Mouse (Mus musculus) T-helper 2 cell (primary cell): ENCODE measurements at regions not wholly inside any gene's neighbourhood (a gene's known extent, or its start where the extent isn't known, plus 50 kb on each side); places are given as distances from the start of the nearest gene placed in this dataset.

Source experiments
- in situ Hi-C: fragments of 300-600 bp; cut with MboI, MseI; formaldehyde crosslinking; loops from one replicate; pipeline ENCODE4 v1.15.1; 2025; ENCODE audit warnings: high pct_unique_total_duplicates

DNA sequence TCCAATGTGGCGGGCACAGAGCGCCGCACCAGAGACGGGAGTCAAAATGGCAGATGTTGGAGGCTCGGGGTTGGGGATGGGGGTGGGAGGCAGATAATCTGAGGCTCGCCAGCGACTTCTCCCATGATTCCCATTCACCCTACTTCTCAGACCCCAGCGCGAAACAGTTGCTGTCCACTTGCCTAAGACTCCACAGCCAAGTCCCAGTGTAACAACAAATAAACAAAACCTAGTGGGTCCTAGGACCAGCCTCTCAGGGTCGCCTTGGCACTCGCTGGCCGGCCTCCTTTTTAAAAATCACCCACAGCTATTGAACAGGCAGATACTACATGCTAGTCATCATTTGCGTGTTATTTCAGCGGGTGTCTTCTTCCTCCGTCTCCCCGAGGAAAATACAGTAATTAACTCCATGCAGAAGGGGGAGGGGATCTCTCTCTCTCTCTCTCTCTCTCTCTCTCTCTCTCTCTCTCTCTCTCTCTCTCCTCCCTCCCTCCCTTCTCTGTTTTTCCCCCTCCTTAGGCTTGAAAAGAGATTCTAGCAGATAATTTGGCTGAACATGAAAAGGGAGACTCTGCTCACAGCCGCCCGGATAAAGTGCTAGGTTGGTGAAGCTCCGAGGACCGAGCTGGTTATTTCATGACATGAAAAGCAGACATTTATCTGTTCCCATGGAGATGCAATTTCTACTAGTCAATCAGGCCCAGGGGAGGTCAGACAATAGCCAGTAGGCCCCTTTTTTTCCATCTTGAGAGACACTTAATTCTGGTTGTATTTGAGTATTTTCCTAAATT, 71.9 kb upstream of the Zfp217 start:
- in situ Hi-C loops, result loop anchor here (5.0 kb wide), 1 partner anchor 103 kb away; no protein-coding TSS in a partner anchor

DNA sequence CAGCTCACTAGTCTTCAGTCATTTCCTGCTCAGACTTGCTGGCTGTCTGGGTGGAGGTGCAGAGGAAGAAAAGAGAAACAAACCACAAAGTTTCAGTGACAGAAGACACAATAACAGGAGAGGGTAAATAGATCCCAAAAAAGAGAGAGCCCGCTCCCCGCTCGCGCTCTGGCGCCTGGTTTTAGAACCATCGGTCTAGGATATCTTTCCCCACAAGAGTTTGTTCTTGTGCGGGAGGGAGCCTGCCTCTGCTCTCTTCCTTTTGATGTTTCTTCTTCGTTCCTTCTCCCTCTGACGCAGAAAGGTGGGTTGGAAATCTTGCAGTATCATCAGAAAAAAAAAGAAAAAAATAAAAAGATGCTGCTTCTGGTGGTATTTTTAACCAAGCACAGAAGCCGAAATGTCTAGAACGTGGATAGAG, 71.3 kb upstream of the Zfp217 start:
- in situ Hi-C loops, result loop anchor here (5.0 kb wide), 1 partner anchor 102 kb away; no protein-coding TSS in a partner anchor

DNA sequence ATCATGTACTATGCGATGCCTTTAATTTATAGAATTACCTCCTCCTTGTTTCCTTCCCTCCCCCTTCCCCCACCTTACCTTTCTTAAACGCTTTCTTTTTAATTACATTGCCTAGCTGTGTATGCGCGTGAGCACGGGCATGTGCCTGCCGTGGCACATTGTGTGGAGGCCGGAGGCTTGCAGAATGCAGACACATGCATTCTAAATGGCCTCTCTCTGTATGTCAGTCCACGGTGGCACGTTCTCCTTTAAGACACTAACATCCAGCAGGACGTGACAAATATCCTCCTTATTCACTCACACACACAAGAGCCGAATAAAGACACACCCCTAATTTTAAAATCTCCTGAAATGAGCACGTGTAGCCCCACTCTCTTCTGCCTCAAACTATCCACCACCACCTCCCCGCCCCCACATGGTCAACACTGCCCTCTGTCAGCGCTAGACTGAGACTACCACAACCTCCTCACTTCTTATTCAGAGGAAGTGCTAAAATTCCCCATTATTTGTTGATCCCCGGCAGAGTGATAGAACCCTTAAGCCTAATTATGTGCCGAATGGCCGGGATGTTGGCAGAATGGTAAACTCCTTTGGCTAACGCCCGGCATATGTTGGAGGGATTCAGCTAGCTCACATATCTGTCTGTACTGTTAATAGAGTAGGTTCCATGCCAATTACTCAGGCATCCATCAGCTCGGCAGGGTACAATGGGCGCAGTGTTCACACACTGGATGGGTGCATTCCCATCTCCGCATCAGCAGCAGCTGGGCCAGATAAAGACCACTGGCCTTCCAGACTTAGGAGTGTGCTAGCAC, 70.5 kb upstream of the Zfp217 start:
- in situ Hi-C loops, result loop anchor here (5.0 kb wide), 1 partner anchor 101 kb away; no protein-coding TSS in a partner anchor

- in situ Hi-C loops, result loop anchor here (5.0 kb wide), 1 partner anchor 99 kb away; no protein-coding TSS in a partner anchor
These were observed 68.4 kb upstream of the Zfp217 start for GRCm38 (mm10) chr2:170216311-170216710.

GRCm38 (mm10) chr2:170209121-170209520, 61.2 kb upstream of the Zfp217 start:
- in situ Hi-C loops, result no loop called here

DNA sequence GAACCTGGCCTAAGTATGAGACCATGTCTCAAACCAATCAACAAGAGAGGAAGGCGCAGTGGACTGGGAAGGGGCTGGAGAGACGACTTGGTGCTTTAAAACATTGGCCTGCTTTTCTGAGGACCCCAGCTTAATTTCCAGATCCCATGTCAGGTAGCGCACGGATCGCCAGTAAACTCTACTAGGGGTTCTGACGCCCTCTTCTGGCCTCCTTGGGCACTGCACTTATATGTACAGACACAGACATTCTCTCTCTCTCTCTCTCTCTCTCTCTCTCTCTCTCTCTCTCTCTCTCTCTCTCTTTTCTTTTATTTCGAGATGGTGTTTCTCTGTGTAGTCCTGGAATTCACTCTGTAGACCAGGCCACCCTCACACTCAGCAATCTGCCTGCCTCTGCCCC, 60.0 kb upstream of the Zfp217 start:
- in situ Hi-C loops, result no loop called here

GRCm38 (mm10) chr2:170207395-170207794, 59.5 kb upstream of the Zfp217 start:
- in situ Hi-C loops, result no loop called here

- in situ Hi-C loops, result no loop called here
These were observed 59.0 kb upstream of the Zfp217 start for GRCm38 (mm10) chr2:170206870-170207269.

- in situ Hi-C loops, result no loop called here
These were observed 58.5 kb upstream of the Zfp217 start for GRCm38 (mm10) chr2:170206442-170206754.

GRCm38 (mm10) chr2:170205591-170206441, 57.9 kb upstream of the Zfp217 start:
- in situ Hi-C loops, result no loop called here

DNA sequence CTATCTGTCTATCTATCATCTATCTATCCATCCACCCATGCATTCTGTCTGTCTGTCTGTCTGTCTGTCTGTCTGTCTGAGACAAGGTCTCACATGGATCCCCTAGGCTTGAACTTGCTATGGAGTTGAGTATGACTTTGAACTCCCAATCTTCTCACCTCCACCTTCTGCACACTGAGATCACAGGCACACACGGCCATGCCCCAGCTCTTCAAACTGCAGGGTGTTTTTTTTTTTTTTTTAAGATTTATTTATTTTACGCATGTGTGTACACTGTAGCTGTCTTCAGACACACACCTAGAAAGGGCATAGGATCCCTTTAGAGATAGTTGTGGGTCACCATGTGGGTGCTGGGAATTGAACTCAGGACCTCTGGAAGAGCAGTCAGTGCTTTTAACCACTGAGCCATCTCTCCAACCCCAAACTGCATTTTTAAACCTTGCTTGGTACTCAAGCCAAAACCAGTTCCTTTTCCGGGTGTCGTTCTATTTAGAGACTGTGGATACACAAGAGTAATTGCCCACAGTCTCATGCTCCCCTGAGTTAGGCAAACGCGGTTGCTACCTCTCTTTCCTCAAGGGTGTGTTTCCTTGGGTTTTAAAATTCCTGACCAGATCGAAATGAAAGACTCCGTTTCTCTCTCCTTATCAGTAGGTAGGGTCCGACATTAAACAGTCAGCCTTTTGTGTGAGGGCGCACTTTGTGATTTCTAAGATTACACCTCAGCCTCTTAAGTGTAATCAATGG, 57.0 kb upstream of the Zfp217 start:
- in situ Hi-C loops, result no loop called here

DNA sequence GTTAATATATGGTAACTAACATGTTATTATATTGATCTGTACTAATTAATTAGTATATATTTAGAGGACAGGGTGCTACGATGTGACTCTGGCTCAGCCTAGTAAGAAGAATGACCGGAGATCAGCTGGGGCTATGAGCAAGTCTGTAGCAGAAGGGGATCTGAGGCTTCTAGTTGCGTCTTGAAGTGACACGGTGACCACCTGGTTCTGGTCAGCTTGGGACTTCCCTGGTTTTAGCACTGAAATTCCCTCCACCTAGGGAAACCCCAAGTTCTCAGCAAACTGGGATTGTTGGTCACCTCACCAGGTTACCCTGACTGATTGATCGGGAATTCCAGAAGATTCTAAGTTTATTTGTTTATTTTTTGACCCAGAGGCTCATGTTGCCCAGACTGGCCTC, 55.6 kb upstream of the Zfp217 start:
- in situ Hi-C loops, result no loop called here

- in situ Hi-C loops, result no loop called here
These were observed 54.0 kb upstream of the Zfp217 start for GRCm38 (mm10) chr2:170201816-170202371.
